Mouse (Mus musculus): ENCODE results near the gene Imp3. TPM values are rescaled to one million over a fixed set of nuclear protein-coding genes. Genes with fewer than 3 reads are reported as not detected.

Imp3 gene
- polyA plus RNA-seq, 1 experiment from 2014 or later: 87.7 TPM

DNA sequence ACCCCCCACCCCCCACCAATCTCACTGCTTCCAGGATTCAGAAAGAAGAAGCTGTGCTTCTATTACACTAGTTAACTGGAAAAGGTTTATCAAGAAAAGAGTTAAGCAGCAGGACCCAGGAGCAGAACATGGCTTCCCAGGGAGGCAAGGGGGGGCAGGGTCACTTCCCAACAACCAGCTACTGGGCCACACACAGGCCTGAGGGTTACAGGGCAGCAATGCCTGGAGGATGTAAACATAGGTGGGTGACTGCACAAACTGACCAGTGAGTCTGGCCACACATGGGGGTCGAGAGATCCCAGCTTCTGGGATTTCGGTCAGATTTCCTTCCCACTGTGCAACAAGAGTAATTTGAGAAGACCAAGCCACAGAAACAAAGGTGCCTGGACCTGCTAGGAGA, 20.1 kb upstream of the Imp3 start:
- ATAC-seq (no peak), DNase-seq (ENCODE audit: low spot score) (no peak)
- no peak for TF ChIP-seq CTCF (IDR thresholded peaks at IDR 0.05)
- TF ChIP-seq EP300 (IDR thresholded peaks at IDR 0.05): no peak
- no peak overlapping the region for H3K9ac ChIP-seq (replicated peaks; ENCODE audit: low read depth)
- H3K36me3 ChIP-seq (ENCODE audit: insufficient read depth, low read length): peaks cover 15% of the 10 kb centered on the region; the same call in 1 of the 2 replicates
- WGBS: 86% methylated on average over 2 of the region's 2 CpGs
- no peaks in the 10 kb centered on the region for H3K27me3 ChIP-seq (replicated peaks; ENCODE audit: insufficient read depth, low read length)
- H3K27ac ChIP-seq (ENCODE audit: low read length): no peak overlapping the region
- no peaks in the 10 kb centered on the region for H3K4me1 ChIP-seq (ENCODE audit: insufficient read depth, low read depth, low read length)
- no peaks in the 10 kb centered on the region; the same call in 1 of the 2 replicates for H3K9me3 ChIP-seq (ENCODE audit: low read length)
- H3K4me3 ChIP-seq (ENCODE audit: low read depth, low read length): no peak overlapping the region
- no peak overlapping the region for H3K4me2 ChIP-seq (replicated peaks; ENCODE audit: low read depth, low read length)

DNA sequence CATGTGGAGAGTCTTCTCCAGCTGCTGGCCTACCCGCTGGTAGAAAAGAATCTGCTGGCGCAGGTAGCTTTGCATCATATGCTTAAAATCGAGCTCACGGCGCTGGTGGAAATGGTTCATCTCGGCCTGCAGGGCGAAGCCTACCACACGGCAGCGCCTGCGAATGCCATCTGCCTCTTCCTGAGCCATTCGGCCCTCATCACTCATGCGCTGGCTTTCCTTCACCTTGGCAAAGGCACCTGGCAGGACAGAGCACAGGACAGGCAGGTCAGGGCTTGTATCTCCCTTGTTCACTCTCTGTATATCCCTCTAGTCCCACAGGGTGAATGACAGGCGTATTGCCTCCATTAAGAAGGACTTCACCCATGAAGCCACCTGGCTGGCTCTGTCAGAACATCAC, 18.8 kb upstream of the Imp3 start:
- ATAC-seq: no peak
- no peaks in the 10 kb centered on the region for H3K27me3 ChIP-seq (replicated peaks; ENCODE audit: insufficient read depth, low read length)
- TF ChIP-seq EP300 (IDR thresholded peaks at IDR 0.05) (no peak), CTCF (IDR thresholded peaks at IDR 0.05) (no peak)
- H3K27ac ChIP-seq (ENCODE audit: low read length): no peak overlapping the region
- H3K4me3 ChIP-seq (ENCODE audit: low read depth, low read length): no peak overlapping the region
- H3K4me2 ChIP-seq (replicated peaks; ENCODE audit: low read depth, low read length): no peak overlapping the region
- peaks cover 15% of the 10 kb centered on the region; the same call in 1 of the 2 replicates for H3K36me3 ChIP-seq (ENCODE audit: insufficient read depth, low read length)
- peaks cover 8% of the 10 kb centered on the region for H3K4me1 ChIP-seq (ENCODE audit: insufficient read depth, low read depth, low read length)
- H3K9ac ChIP-seq (replicated peaks; ENCODE audit: low read depth): no peak overlapping the region
- DNase-seq (ENCODE audit: low spot score): no peak
- 90% methylated on average over 13 of the region's 13 CpGs for WGBS
- H3K9me3 ChIP-seq (ENCODE audit: low read length): no peaks in the 10 kb centered on the region; the same call in 1 of the 2 replicates

DNA sequence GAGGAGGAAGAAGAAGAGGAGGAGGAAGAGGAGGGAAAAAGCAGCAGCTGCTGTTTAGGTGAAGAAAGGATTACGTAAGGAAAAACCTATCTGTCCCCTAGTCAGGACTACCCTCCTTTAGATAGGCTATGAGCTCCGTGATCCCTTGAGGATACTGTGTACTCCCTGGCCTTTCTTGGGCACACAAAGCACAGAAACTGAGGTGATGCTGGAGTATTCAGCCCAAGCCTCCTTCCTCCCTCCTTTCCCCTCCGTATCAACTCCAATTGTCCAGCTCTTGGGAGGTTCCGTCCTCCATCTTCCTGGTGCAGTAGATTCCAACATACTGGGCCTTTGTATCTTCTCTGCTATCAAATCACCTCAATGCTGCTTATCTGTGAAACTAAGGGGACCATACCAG, 14.5 kb upstream of the Imp3 start:
- Histone ChIP-seq H3K36me3 (ENCODE audit: insufficient read depth, low read length) (peaks cover 9% of the 10 kb centered on the region; the same call in 1 of the 2 replicates), H3K27me3 (replicated peaks; ENCODE audit: insufficient read depth, low read length) (no peaks in the 10 kb centered on the region), H3K4me2 (replicated peaks; ENCODE audit: low read depth, low read length) (peak overlapping the region; percentile 67; the same call in 1 of the 2 replicates), H3K9ac (replicated peaks; ENCODE audit: low read depth) (no peak overlapping the region), H3K4me3 (ENCODE audit: low read depth, low read length) (no peak overlapping the region; the same call in 1 of the 2 replicates), H3K27ac (ENCODE audit: low read length) (no peak overlapping the region), H3K4me1 (ENCODE audit: insufficient read depth, low read depth, low read length) (peaks cover 39% of the 10 kb centered on the region), H3K9me3 (ENCODE audit: low read length) (no peaks in the 10 kb centered on the region; the same call in 1 of the 2 replicates)
- TF ChIP-seq CTCF (IDR thresholded peaks at IDR 0.05) (no peak), EP300 (IDR thresholded peaks at IDR 0.05) (no peak)
- ATAC-seq (no peak), DNase-seq (ENCODE audit: low spot score) (no peak)
- 85% methylated on average over 4 of the region's 4 CpGs for WGBS

DNA sequence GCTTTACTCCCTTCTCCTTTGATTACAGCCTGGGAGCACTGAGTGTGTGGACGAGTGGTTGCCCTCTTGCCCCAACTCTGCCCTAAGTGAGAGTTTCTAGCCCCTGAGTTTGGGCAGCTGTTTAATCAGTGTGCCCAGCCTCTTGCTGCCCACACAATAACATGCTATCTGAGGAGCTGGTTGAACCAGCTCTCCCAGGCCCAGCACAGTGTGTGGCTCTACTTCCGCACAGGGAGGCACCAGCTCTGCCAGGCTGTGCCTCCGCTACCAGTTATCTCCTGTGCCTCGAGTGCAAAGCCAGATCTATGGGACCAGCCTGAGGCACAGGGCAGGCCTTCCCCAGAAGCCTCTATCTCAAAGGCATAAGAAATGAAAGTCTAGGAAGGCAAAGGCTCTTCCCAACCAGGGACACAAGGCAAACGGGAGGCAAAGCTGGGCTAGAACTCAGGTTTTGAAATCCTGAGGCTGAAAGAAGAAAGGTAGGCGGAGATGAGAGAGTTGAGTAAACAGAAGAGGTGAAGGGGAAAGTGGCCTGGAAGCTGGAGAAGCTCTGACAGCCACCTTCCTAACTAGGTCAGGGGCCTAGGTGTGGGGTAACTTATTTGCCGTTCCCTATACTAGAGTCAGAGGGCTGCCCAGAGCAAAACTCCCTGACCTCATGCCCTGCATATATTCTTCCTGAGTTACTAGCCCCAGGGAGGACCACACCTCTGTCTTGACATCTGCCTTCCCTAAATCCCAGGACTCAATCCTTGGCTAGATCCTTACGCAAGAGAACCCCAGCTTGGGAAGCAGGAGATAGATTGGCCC, 13.2 kb upstream of the Imp3 start:
- ATAC-seq: peak; percentile 2

DNA sequence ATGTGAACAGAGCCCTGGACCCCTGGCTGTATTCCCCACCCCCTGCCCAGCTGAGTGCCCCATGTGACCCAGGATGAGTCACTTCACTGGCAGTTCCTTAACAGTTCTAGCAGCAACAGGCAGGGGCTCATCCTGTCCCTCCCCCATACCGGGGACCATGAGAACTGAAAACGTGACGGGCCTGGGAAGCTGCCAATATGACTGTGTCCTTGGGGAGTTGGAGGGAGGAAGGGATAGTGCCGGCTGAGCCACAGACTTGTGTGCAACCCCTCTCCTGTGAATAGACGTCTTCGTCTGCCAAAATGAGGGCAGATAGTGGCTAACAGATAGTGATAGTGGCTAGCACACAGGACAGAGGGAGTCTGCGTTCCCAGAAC, 12.6 kb upstream of the Imp3 start:
- H3K9ac ChIP-seq (replicated peaks; ENCODE audit: low read depth): peak overlapping the region; percentile 36; the same call in 1 of the 2 replicates
- ATAC-seq (peak; percentile 76), DNase-seq (ENCODE audit: low spot score) (peak; percentile 93)
- peaks cover 3% of the 10 kb centered on the region; the same call in 1 of the 2 replicates for H3K36me3 ChIP-seq (ENCODE audit: insufficient read depth, low read length)
- no peaks in the 10 kb centered on the region for H3K27me3 ChIP-seq (replicated peaks; ENCODE audit: insufficient read depth, low read length)
- WGBS: 7% methylated on average over 7 of the region's 7 CpGs
- no peak; the same call in 1 of the 2 replicates for TF ChIP-seq CTCF (IDR thresholded peaks at IDR 0.05)
- peak; percentile 61; the same call in 1 of the 2 replicates for TF ChIP-seq EP300 (IDR thresholded peaks at IDR 0.05)
- peaks cover 46% of the 10 kb centered on the region for H3K4me1 ChIP-seq (ENCODE audit: insufficient read depth, low read depth, low read length)
- peak overlapping the region; percentile 67 for H3K4me2 ChIP-seq (replicated peaks; ENCODE audit: low read depth, low read length)
- peak overlapping the region; percentile 75 for H3K27ac ChIP-seq (ENCODE audit: low read length)
- peak overlapping the region; percentile 31 for H3K4me3 ChIP-seq (ENCODE audit: low read depth, low read length)
- no peaks in the 10 kb centered on the region; the same call in 1 of the 2 replicates for H3K9me3 ChIP-seq (ENCODE audit: low read length)

More for the DNA sequence above, 13.2 kb upstream of the Imp3 start:
- H3K4me3 ChIP-seq (ENCODE audit: low read depth, low read length): peak overlapping the region; percentile 31
- peaks cover 46% of the 10 kb centered on the region for H3K4me1 ChIP-seq (ENCODE audit: insufficient read depth, low read depth, low read length)
- peak overlapping the region; percentile 75 for H3K27ac ChIP-seq (ENCODE audit: low read length)
- WGBS: 30% methylated on average over 8 of the region's 8 CpGs
- H3K9me3 ChIP-seq (ENCODE audit: low read length): no peaks in the 10 kb centered on the region; the same call in 1 of the 2 replicates
- H3K4me2 ChIP-seq (replicated peaks; ENCODE audit: low read depth, low read length): peak overlapping the region; percentile 67
- peak; percentile 33 for DNase-seq (ENCODE audit: low spot score)
- no peaks in the 10 kb centered on the region for H3K27me3 ChIP-seq (replicated peaks; ENCODE audit: insufficient read depth, low read length)
- 0 out of 2 replicates have a peak overlapping the region, but pooled peaks have one; percentile 36 for H3K9ac ChIP-seq (replicated peaks; ENCODE audit: low read depth)
- TF ChIP-seq CTCF (IDR thresholded peaks at IDR 0.05): no peak
- TF ChIP-seq EP300 (IDR thresholded peaks at IDR 0.05): no peak
- H3K36me3 ChIP-seq (ENCODE audit: insufficient read depth, low read length): peaks cover 3% of the 10 kb centered on the region; the same call in 1 of the 2 replicates

DNA sequence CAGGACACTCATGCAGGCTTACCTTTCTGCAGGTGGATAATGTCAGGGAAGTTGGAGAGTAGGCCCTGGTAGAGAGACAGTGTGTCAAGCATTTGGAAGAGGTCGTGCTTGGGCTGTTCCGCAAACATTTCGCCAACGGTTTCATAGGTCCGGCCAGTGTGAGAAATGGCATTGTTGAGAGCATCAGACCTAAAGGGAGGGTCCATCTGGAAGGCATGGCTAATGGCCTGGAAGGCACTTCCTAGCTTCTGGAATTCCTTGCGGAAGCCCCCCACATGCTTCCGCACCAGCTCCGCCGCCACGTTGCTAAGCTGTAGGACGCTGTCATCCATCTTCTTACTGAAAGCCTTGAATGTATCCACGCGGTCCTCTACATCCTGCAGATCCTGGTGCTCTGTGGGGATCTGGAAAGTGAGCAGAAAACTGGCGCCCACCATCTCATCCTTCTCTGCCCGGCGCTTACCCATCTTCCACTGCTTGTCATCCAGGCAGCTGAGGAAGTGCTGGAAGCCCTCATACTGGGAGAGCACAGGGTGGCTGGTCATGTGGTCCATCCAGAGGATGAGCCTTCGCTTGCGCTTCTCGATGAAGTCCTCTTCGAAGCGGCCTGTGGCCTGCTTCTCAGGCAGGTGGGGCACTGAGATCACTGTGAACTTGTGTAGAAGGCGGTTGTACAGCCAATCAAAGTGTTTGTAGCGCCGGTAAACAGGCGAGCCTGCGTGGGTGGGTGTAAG, 11.8 kb upstream of the Imp3 start:
- ATAC-seq (no peak), DNase-seq (ENCODE audit: low spot score) (no peak)
- Histone ChIP-seq H3K27me3 (replicated peaks; ENCODE audit: insufficient read depth, low read length) (no peaks in the 10 kb centered on the region), H3K9ac (replicated peaks; ENCODE audit: low read depth) (peak overlapping the region; percentile 6; the same call in 1 of the 2 replicates), H3K4me1 (ENCODE audit: insufficient read depth, low read depth, low read length) (peaks cover 46% of the 10 kb centered on the region), H3K27ac (ENCODE audit: low read length) (peak overlapping the region; percentile 75), H3K9me3 (ENCODE audit: low read length) (no peaks in the 10 kb centered on the region; the same call in 1 of the 2 replicates), H3K4me2 (replicated peaks; ENCODE audit: low read depth, low read length) (peak overlapping the region; percentile 67), H3K36me3 (ENCODE audit: insufficient read depth, low read length) (0 out of 2 replicates have a peak, but pooled peaks cover 3% of the 10 kb centered on the region), H3K4me3 (ENCODE audit: low read depth, low read length) (peak overlapping the region; percentile 31)
- 65% methylated on average over 26 of the region's 26 CpGs for WGBS
- TF ChIP-seq EP300 (IDR thresholded peaks at IDR 0.05) (no peak), CTCF (IDR thresholded peaks at IDR 0.05) (no peak)

All from lung, postnatal 0 days (tissue).